Mouse (Mus musculus): Measurements from ENCODE around the gene Ier5. TPM values are rescaled to one million over a fixed set of nuclear protein-coding genes. Genes with fewer than 3 reads are reported as not detected.

Gene Ier5
- polyA plus RNA-seq, 1 experiment: 5.9 TPM

- no peaks in the 10 kb centered on the region for H3K36me3 ChIP-seq (ENCODE audit: control insufficient read depth, insufficient read depth, low read length, poor library complexity, severe bottlenecking)
- no peaks in the 10 kb centered on the region for H3K4me1 ChIP-seq (ENCODE audit: control insufficient read depth, insufficient read depth, low read length)
- H3K9me3 ChIP-seq (replicated peaks; ENCODE audit: control insufficient read depth, insufficient read depth, low read length, poor library complexity, severe bottlenecking): no peaks in the 10 kb centered on the region
- H3K27me3 ChIP-seq (ENCODE audit: control insufficient read depth, insufficient read depth, low read length, poor library complexity, severe bottlenecking): no peaks in the 10 kb centered on the region
- no peak overlapping the region for H3K9ac ChIP-seq (ENCODE audit: low read depth, poor library complexity, severe bottlenecking)
- no peak overlapping the region for H3K27ac ChIP-seq (ENCODE audit: insufficient read depth, low read length)
- no peak for TF ChIP-seq CTCF (IDR thresholded peaks at IDR 0.05; ENCODE audit: low read depth, low read length)
- TF ChIP-seq EP300 (IDR thresholded peaks at IDR 0.05; ENCODE audit: insufficient read depth, low read depth, low read length): no peak
- TF ChIP-seq POLR2A (IDR thresholded peaks at IDR 0.05; ENCODE audit: insufficient read depth, low read length): no peak
- H3K4me3 ChIP-seq (ENCODE audit: low read depth, low read length): no peak overlapping the region
These were observed 36.5 kb downstream of the Ier5 start for GRCm38 (mm10) chr1:155062963-155063362.

DNA sequence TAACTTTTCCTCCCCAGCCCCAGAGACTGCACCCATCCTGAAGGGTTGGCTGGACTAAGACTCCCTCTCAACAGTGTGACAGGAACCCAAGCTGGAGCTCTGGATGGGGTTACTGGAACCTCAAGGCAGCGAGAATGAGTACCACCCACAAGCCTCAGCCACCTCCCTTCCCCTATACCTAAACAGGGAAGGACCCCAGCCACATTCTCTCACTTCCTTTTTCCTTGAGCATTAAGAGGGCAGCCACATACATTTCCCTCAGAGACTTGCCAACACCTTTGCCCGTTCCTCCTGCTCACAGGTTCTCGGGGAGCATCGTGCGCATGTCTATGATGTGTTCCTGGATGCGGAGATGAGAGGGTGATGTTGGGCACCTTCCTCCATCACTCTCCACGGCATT, 37.4 kb downstream of the Ier5 start:
- H3K36me3 ChIP-seq (ENCODE audit: control insufficient read depth, insufficient read depth, low read length, poor library complexity, severe bottlenecking): no peaks in the 10 kb centered on the region
- no peaks in the 10 kb centered on the region for H3K27me3 ChIP-seq (ENCODE audit: control insufficient read depth, insufficient read depth, low read length, poor library complexity, severe bottlenecking)
- H3K27ac ChIP-seq (ENCODE audit: insufficient read depth, low read length): no peak overlapping the region
- TF ChIP-seq CTCF (IDR thresholded peaks at IDR 0.05; ENCODE audit: low read depth, low read length) (no peak), EP300 (IDR thresholded peaks at IDR 0.05; ENCODE audit: insufficient read depth, low read depth, low read length) (no peak), POLR2A (IDR thresholded peaks at IDR 0.05; ENCODE audit: insufficient read depth, low read length) (no peak)
- H3K9ac ChIP-seq (ENCODE audit: low read depth, poor library complexity, severe bottlenecking): no peak overlapping the region
- no peak overlapping the region for H3K4me3 ChIP-seq (ENCODE audit: low read depth, low read length)
- no peaks in the 10 kb centered on the region for H3K9me3 ChIP-seq (replicated peaks; ENCODE audit: control insufficient read depth, insufficient read depth, low read length, poor library complexity, severe bottlenecking)
- H3K4me1 ChIP-seq (ENCODE audit: control insufficient read depth, insufficient read depth, low read length): peaks cover under 1% of the 10 kb centered on the region

DNA sequence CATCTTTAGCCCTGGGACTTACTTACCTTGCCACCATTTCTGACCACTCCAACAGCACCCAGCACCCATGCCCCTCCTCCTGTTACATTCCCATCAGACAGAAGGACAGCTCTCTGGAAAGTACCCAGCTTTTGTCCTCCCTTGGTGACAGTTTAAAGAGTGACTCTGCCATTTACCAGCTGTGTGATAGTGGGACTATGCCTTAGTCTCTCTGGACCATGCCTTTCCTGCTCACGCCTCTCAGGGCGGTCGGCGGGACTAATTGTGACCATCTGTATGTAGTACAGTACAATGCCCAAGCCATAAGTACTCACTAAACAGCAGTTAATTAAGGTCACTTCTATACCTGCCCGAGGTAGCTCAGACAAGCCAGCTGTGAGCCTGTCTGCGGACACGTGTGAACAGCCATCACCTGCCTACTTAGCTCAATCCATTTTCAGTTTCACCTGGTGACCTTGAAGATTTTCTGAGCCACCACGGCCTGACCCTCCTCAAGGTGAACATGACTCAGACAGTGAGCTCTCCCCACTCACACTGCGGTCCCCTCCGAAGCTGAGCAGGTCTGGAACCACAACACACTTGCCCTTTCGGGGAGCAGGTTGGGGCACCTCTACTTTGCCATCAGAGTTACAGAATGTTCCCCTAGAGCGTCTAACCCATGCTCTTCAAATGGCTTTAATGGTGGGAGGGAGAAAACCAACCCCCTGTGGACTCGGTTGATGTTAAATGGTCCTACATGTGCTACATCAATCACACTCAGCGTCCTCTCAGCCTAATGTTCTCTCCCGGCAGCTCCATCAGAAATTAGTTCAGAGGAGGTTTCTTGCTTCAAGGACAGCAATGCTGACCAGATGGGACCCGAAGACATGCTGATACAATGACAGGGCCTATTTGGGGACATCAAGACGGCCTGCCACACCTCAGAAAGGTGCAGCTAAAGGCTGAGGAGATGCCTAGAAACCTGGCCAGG, 38.3 kb downstream of the Ier5 start:
- TF ChIP-seq POLR2A (IDR thresholded peaks at IDR 0.05; ENCODE audit: insufficient read depth, low read length) (no peak), EP300 (IDR thresholded peaks at IDR 0.05; ENCODE audit: insufficient read depth, low read depth, low read length) (no peak), CTCF (IDR thresholded peaks at IDR 0.05; ENCODE audit: low read depth, low read length) (no peak)
- Histone ChIP-seq H3K9ac (ENCODE audit: low read depth, poor library complexity, severe bottlenecking) (no peak overlapping the region), H3K4me3 (ENCODE audit: low read depth, low read length) (no peak overlapping the region), H3K27me3 (ENCODE audit: control insufficient read depth, insufficient read depth, low read length, poor library complexity, severe bottlenecking) (no peaks in the 10 kb centered on the region), H3K9me3 (replicated peaks; ENCODE audit: control insufficient read depth, insufficient read depth, low read length, poor library complexity, severe bottlenecking) (no peaks in the 10 kb centered on the region), H3K36me3 (ENCODE audit: control insufficient read depth, insufficient read depth, low read length, poor library complexity, severe bottlenecking) (no peaks in the 10 kb centered on the region), H3K27ac (ENCODE audit: insufficient read depth, low read length) (no peak overlapping the region), H3K4me1 (ENCODE audit: control insufficient read depth, insufficient read depth, low read length) (peaks cover 4% of the 10 kb centered on the region)

- no peak overlapping the region for H3K9ac ChIP-seq (ENCODE audit: low read depth, poor library complexity, severe bottlenecking)
- no peaks in the 10 kb centered on the region for H3K27me3 ChIP-seq (ENCODE audit: control insufficient read depth, insufficient read depth, low read length, poor library complexity, severe bottlenecking)
- H3K27ac ChIP-seq (ENCODE audit: insufficient read depth, low read length): no peak overlapping the region
- no peaks in the 10 kb centered on the region for H3K36me3 ChIP-seq (ENCODE audit: control insufficient read depth, insufficient read depth, low read length, poor library complexity, severe bottlenecking)
- TF ChIP-seq EP300 (IDR thresholded peaks at IDR 0.05; ENCODE audit: insufficient read depth, low read depth, low read length): no peak
- peaks cover 6% of the 10 kb centered on the region for H3K4me1 ChIP-seq (ENCODE audit: control insufficient read depth, insufficient read depth, low read length)
- no peak overlapping the region for H3K4me3 ChIP-seq (ENCODE audit: low read depth, low read length)
- H3K9me3 ChIP-seq (replicated peaks; ENCODE audit: control insufficient read depth, insufficient read depth, low read length, poor library complexity, severe bottlenecking): no peaks in the 10 kb centered on the region
These were observed 39.2 kb downstream of the Ier5 start for GRCm38 (mm10) chr1:155060261-155060660.

- no peaks in the 10 kb centered on the region for H3K9me3 ChIP-seq (replicated peaks; ENCODE audit: control insufficient read depth, insufficient read depth, low read length, poor library complexity, severe bottlenecking)
- no peak for TF ChIP-seq POLR2A (IDR thresholded peaks at IDR 0.05; ENCODE audit: insufficient read depth, low read length)
- TF ChIP-seq CTCF (IDR thresholded peaks at IDR 0.05; ENCODE audit: low read depth, low read length): peak; percentile 2
- TF ChIP-seq EP300 (IDR thresholded peaks at IDR 0.05; ENCODE audit: insufficient read depth, low read depth, low read length): no peak
- H3K27me3 ChIP-seq (ENCODE audit: control insufficient read depth, insufficient read depth, low read length, poor library complexity, severe bottlenecking): no peaks in the 10 kb centered on the region
- no peak overlapping the region for H3K4me3 ChIP-seq (ENCODE audit: low read depth, low read length)
- H3K27ac ChIP-seq (ENCODE audit: insufficient read depth, low read length): no peak overlapping the region
- H3K36me3 ChIP-seq (ENCODE audit: control insufficient read depth, insufficient read depth, low read length, poor library complexity, severe bottlenecking): no peaks in the 10 kb centered on the region
- no peak overlapping the region for H3K9ac ChIP-seq (ENCODE audit: low read depth, poor library complexity, severe bottlenecking)
- H3K4me1 ChIP-seq (ENCODE audit: control insufficient read depth, insufficient read depth, low read length): peaks cover 6% of the 10 kb centered on the region
These were observed 39.9 kb downstream of the Ier5 start for GRCm38 (mm10) chr1:155059505-155059904.

Measured in ES-Bruce4 (cell line).